Mouse (Mus musculus): ENCODE measurements around the gene Ldhb.

Gene Ldhb

DNA sequence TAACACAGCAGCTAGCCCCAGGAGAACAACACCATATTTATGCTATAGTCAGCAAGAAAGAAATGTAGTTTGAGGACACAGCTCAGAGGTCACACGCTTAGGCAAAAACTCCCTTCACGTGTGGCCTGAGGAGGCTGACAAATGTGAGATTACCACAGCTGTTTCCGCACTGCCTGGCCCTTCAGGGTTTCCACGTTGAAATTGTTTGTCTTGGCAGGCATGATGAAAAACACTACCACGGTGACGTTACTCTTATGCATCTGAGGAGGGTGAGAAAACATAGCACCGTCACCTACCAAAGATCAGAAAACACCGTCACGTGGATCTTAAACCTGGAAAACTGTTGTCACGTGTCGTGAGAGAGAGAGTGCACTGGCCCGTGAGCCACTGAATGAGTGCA is 56.4 kb downstream of the Ldhb start:
- no peak for DNase-seq (ENCODE audit: low spot score in 2 of 2)

Measured in right cerebral cortex, adult 2 months (tissue).